8 mouse cellular contexts compared by ENCODE assay signal in the genomic region with DNA sequence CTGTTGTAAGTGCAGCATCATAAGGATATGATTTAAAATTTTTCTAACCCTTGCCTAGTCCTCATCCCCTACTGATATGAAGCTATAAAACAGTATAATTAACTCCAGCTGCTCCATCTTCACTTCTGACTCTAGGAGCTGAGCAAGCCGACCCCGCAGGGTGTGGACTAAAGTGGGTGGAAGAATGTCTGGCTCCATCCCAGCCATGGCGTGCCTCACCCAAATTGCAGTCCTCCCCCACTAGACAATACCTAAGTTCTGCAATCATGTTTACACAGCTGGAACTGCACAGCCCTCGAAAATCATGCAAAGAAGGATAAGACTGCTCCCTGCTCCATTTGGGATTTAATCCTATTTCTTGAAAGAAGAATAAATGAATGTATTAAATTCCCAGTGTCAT.
DNase-seq lines count a peak whose midpoint lies in the region; ATAC-seq lines count a peak whose summit lies in the region.

No protein-coding gene starts in this region.

- no peaks in the 10 kb centered on the region for H3K27me3 ChIP-seq in neural tube, embryonic 11.5 days (ENCODE audit: control insufficient read depth, insufficient read depth, low read length)
- H3K27me3 ChIP-seq in hindbrain, embryonic 14.5 days (ENCODE audit: control insufficient read depth, insufficient read depth, low read length) = peaks cover 4% of the 10 kb centered on the region; the same call in 1 of the 2 replicates

- no peak overlapping the region for H3K4me3 ChIP-seq in neural tube, embryonic 11.5 days (ENCODE audit: low read depth, low read length)
- no peak overlapping the region for H3K4me3 ChIP-seq in hindbrain, embryonic 14.5 days (replicated peaks; ENCODE audit: low read length)

- 62% methylated on average over 4 of the region's 4 CpGs for WGBS in neural tube, embryonic 11.5 days
- 57% methylated on average over 4 of the region's 4 CpGs for WGBS in hindbrain, embryonic 14.5 days

- H3K9ac ChIP-seq in neural tube, embryonic 11.5 days (ENCODE audit: low read length) = no peak overlapping the region
- no peak overlapping the region for H3K9ac ChIP-seq in hindbrain, embryonic 14.5 days

- no peaks in the 10 kb centered on the region for H3K36me3 ChIP-seq in neural tube, embryonic 11.5 days (ENCODE audit: control insufficient read depth, insufficient read depth, low read length)
- H3K36me3 ChIP-seq in hindbrain, embryonic 14.5 days (replicated peaks; ENCODE audit: control insufficient read depth, insufficient read depth) = no peaks in the 10 kb centered on the region

- H3K27ac ChIP-seq in neural tube, embryonic 11.5 days (ENCODE audit: low read depth, low read length) = no peak overlapping the region
- no peak overlapping the region for H3K27ac ChIP-seq in hindbrain, embryonic 14.5 days

- no peak overlapping the region for H3K4me2 ChIP-seq in neural tube, embryonic 11.5 days (ENCODE audit: low read depth)
- H3K4me2 ChIP-seq in hindbrain, embryonic 14.5 days (replicated peaks) = no peak overlapping the region

- H3K9me3 ChIP-seq in neural tube, embryonic 11.5 days (ENCODE audit: control insufficient read depth, low read length) = no peaks in the 10 kb centered on the region
- H3K9me3 ChIP-seq in hindbrain, embryonic 14.5 days (ENCODE audit: control insufficient read depth, low read length) = no peaks in the 10 kb centered on the region

- peak; percentile 21 for DNase-seq in neural tube, embryonic 11.5 days (ENCODE audit: low spot score)
- no peak for DNase-seq in neural tube, embryonic 10.5 days (ENCODE audit: extremely low spot score, low spot score)
- peak; percentile 32 for DNase-seq in forelimb bud, embryonic 11.5 days (ENCODE audit: low read depth, low spot score)
- peak; percentile 18 for DNase-seq in kidney, postnatal 14 days
- DNase-seq in skeletal muscle tissue, adult 2 months (ENCODE audit: low read depth, low spot score) = peak; percentile 65
- no peak for DNase-seq in cerebellum, postnatal 4 days (ENCODE audit: low spot score in 2 of 2)
- no peak for DNase-seq in hindbrain, embryonic 14.5 days (ENCODE audit: low spot score)

- no peak for ATAC-seq in neural tube, embryonic 11.5 days (ENCODE audit: insufficient read depth, low FRiP score, low TSS enrichment)
- ATAC-seq in CD4-positive, CD25-positive, alpha-beta regulatory T cell, adult 4 months = no peak
- no peak for ATAC-seq in hindbrain, embryonic 14.5 days (ENCODE audit: low FRiP score)

- H3K4me1 ChIP-seq in neural tube, embryonic 11.5 days (ENCODE audit: control insufficient read depth, insufficient read depth, low read length) = no peaks in the 10 kb centered on the region
- no peaks in the 10 kb centered on the region for H3K4me1 ChIP-seq in hindbrain, embryonic 14.5 days (replicated peaks; ENCODE audit: control insufficient read depth, insufficient read depth, low read length)

Comparison
In these comparisons a context has a peak if more than half of its experiments do, and no peak if none do; other contexts are left out.
1. DNase-seq: peak in neural tube, embryonic 11.5 days (single experiment), forelimb bud, embryonic 11.5 days (single experiment), kidney, postnatal 14 days (single experiment) and skeletal muscle tissue, adult 2 months (single experiment); none in neural tube, embryonic 10.5 days (single experiment), cerebellum, postnatal 4 days (0 of 2) and hindbrain, embryonic 14.5 days (single experiment).